Mouse (Mus musculus) liver, postnatal 0 days (tissue): ENCODE measurements around the gene Hoxd4. TPM values are rescaled to one million over a fixed set of nuclear protein-coding genes. Genes with fewer than 3 reads are reported as not detected.
A peak's percentile ranks its signal among the peaks of the same experiment; 100 is the strongest.

Source experiments
- ATAC-seq: fragments of 200-750 bp; cut with Nextera tagmentation; 2 replicates; pipeline ENCODE4 v1.8.0; 2017; ENCODE audit warnings: mild to moderate bottlenecking, moderate library complexity
- DNase-seq: peaks from one replicate; pipeline ENCODE4 v3.0.0-alpha.2; 2016
- H3K27ac ChIP-seq: fragments of 300-500 bp; sonication (generic); 2 replicates; pipeline ENCODE4 v1.5.1; 2014; ENCODE audit warnings: antibody characterized with exemption, moderate library complexity, mild to moderate bottlenecking, low read depth
- H3K27me3 ChIP-seq: fragments of 300-500 bp; sonication (generic); 2 replicates; pipeline ENCODE4 v1.6.1; 2014; ENCODE audit warnings: low read length, control low read depth, mixed read lengths; ENCODE audit not compliant: insufficient read depth
- H3K36me3 ChIP-seq: fragments of 300-500 bp; sonication (generic); replicated peaks from 2 replicates; pipeline ENCODE4 v1.6.1; 2014; ENCODE audit warnings: mild to moderate bottlenecking, control low read depth, low read length, moderate library complexity, mixed read lengths; ENCODE audit not compliant: insufficient read depth
- H3K4me1 ChIP-seq: fragments of 300-500 bp; sonication (generic); 2 replicates; pipeline ENCODE4 v1.6.1; 2014; ENCODE audit warnings: antibody characterized with exemption, mild to moderate bottlenecking, control low read depth; ENCODE audit not compliant: insufficient read depth
- H3K4me2 ChIP-seq: fragments of 300-500 bp; sonication (generic); 2 replicates; pipeline ENCODE4 v1.6.1; 2014; ENCODE audit warnings: low read depth, mild to moderate bottlenecking, low read length, moderate library complexity, mixed read lengths
- H3K4me3 ChIP-seq: fragments of 300-500 bp; sonication (generic); 2 replicates; pipeline ENCODE4 v1.5.1; 2014; ENCODE audit warnings: low read depth, low read length
- H3K9ac ChIP-seq: fragments of 300-500 bp; sonication (generic); replicated peaks from 2 replicates; pipeline ENCODE4 v1.6.1; 2014; ENCODE audit warnings: mild to moderate bottlenecking, moderate library complexity
- H3K9me3 ChIP-seq: fragments of 300-500 bp; sonication (generic); 2 replicates; pipeline ENCODE4 v1.6.1; 2016; ENCODE audit warnings: mild to moderate bottlenecking, control low read depth, low read length, mixed read lengths
- CTCF ChIP-seq: sonication (generic); IDR thresholded peaks from 2 replicates; pipeline ENCODE4 v1.5.1; 2016; ENCODE audit warnings: antibody characterized with exemption, low read depth
- EP300 ChIP-seq: IDR thresholded peaks from 2 replicates; pipeline ENCODE4 v1.6.1; 2016; ENCODE audit warnings: antibody characterized with exemption, low read depth, mild to moderate bottlenecking
- WGBS: fragments of 180-500 bp; shearing (Covaris S2); extraction: QIAGEN DNeasy Blood & Tissue Kit; methylation state at CpG from one replicate; pipeline ENCODE4 v1.1.7; 2014; ENCODE audit not compliant: insufficient replicate concordance; 5-methylcytosine and 5-hydroxymethylcytosine counted together
- polyA plus RNA-seq: library from polyadenylated mRNA; unstranded; fragments of >200 nt; fragmentation: Nextera tagmentation; extraction: Ambion mirVana; gene quantifications from 2 replicates; pipeline ENCODE4 v1.2.1, GENCODE M21; 2015

Hoxd4 gene
- polyA plus RNA-seq, 1 experiment from 2014 or later = not detected

- no peak for ATAC-seq
- WGBS = 1% methylated on average over 49 of the region's 74 CpGs
Measured at GRCm38 (mm10) chr2:74668370-74669229, 43.1 kb upstream of the Hoxd4 start.

GRCm38 (mm10) chr2:74669230-74669578 lies 42.5 kb upstream of the Hoxd4 start:
- no peak for ATAC-seq
- Histone ChIP-seq H3K27me3 (peaks cover 97% of the 10 kb centered on the region), H3K36me3 (no peaks in the 10 kb centered on the region), H3K9me3 (no peaks in the 10 kb centered on the region), H3K4me2 (no peak overlapping the region), H3K9ac (no peak overlapping the region), H3K4me3 (no peak overlapping the region), H3K4me1 (peaks cover 7% of the 10 kb centered on the region), H3K27ac (no peak overlapping the region)
- 3% methylated on average over 3 of the region's 3 CpGs for WGBS
- TF ChIP-seq CTCF = no peak
- no peak for TF ChIP-seq EP300
- no peak for DNase-seq

More at GRCm38 (mm10) chr2:74668370-74669229, 43.1 kb upstream of the Hoxd4 start:
- Histone ChIP-seq H3K4me1 (peaks cover 7% of the 10 kb centered on the region), H3K9ac (no peak overlapping the region), H3K4me3 (peak overlapping the region; percentile 40), H3K36me3 (no peaks in the 10 kb centered on the region), H3K9me3 (no peaks in the 10 kb centered on the region), H3K27ac (no peak overlapping the region), H3K27me3 (peaks cover 97% of the 10 kb centered on the region), H3K4me2 (peak overlapping the region; percentile 64)
- DNase-seq = no peak
- TF ChIP-seq EP300 = no peak
- no peak for TF ChIP-seq CTCF

GRCm38 (mm10) chr2:74669650-74670235 lies 42.0 kb upstream of the Hoxd4 start:
- Histone ChIP-seq H3K9ac (no peak overlapping the region), H3K36me3 (no peaks in the 10 kb centered on the region), H3K27ac (no peak overlapping the region), H3K4me1 (peaks cover 7% of the 10 kb centered on the region), H3K4me2 (no peak overlapping the region), H3K9me3 (no peaks in the 10 kb centered on the region), H3K4me3 (no peak overlapping the region), H3K27me3 (peaks cover 97% of the 10 kb centered on the region)
- DNase-seq (no peak), ATAC-seq (no peak)
- TF ChIP-seq CTCF (no peak), EP300 (no peak)
- 2% methylated on average over 14 of the region's 14 CpGs for WGBS

GRCm38 (mm10) chr2:74670632-74671188 lies 41.0 kb upstream of the Hoxd4 start:
- ATAC-seq (no peak), DNase-seq (no peak)
- TF ChIP-seq EP300 = no peak
- no peak for TF ChIP-seq CTCF
- H3K4me1 ChIP-seq = peaks cover 7% of the 10 kb centered on the region
- peaks cover 98% of the 10 kb centered on the region for H3K27me3 ChIP-seq
- no peak overlapping the region for H3K9ac ChIP-seq
- no peaks in the 10 kb centered on the region for H3K9me3 ChIP-seq
- 6% methylated on average over 3 of the region's 3 CpGs for WGBS
- H3K27ac ChIP-seq = no peak overlapping the region
- H3K36me3 ChIP-seq = no peaks in the 10 kb centered on the region
- no peak overlapping the region for H3K4me2 ChIP-seq
- no peak overlapping the region for H3K4me3 ChIP-seq

GRCm38 (mm10) chr2:74671847-74672246 lies 39.9 kb upstream of the Hoxd4 start:
- Histone ChIP-seq H3K27me3 (peaks cover 100% of the 10 kb centered on the region), H3K9ac (no peak overlapping the region), H3K9me3 (no peaks in the 10 kb centered on the region), H3K27ac (no peak overlapping the region), H3K4me2 (peak overlapping the region; percentile 48; the same call in 1 of the 2 replicates), H3K36me3 (no peaks in the 10 kb centered on the region), H3K4me3 (peak overlapping the region; percentile 42; the same call in 1 of the 2 replicates), H3K4me1 (peaks cover 7% of the 10 kb centered on the region)
- DNase-seq (no peak), ATAC-seq (no peak)
- WGBS = 5% methylated on average over 5 of the region's 5 CpGs
- no peak for TF ChIP-seq CTCF
- TF ChIP-seq EP300 = no peak
